ENCODE assay signal across 10 mouse cellular contexts in the genomic region with DNA sequence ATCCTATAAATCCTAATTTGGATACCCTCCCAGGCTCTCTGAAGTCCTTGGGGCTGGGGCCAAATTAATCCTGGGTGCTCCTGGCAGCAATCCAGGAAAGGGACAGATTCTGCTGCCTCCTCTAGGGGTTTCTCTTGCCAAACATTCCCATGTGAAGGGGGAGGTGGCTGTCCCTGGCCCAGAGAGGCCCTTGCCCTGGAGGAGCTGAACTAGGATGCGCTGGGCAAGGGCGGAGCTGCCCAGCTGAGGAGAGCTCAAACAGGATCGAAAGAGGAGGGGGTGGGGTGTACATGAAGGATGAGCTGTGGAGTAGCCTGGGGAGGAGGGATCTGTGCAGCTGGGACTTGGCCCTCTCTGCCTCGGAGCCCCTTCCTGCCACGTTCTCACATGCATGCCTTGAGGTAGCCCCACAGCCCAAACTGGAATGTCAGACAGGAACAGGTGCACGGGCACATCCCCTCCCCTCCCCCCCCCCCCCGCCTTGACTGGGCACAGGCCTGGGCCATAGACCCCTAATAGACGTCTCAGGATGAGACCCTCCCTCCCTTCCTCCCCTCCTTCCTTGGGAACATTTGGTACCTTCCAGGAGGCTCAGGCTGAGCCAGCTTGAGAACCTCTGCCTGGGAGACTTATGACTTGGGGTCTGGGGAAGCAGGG.
A peak's percentile ranks its signal among the peaks of the same experiment; 100 is the strongest.
DNase-seq lines count a peak whose midpoint lies in the region; ATAC-seq lines count a peak whose summit lies in the region.
"Had no signal": no experiment of that assay in that cellular context is flagged by ENCODE, and none has a peak within 500 bp of the region (broad histone marks: within the 10 kb centered on the region; RNA-seq: fewer than 3 reads in every experiment).

No protein-coding gene starts in this region.

- no peak for DNase-seq in heart, postnatal 14 days
- DNase-seq in frontal cortex, postnatal 25 days (ENCODE audit: low spot score in 2 of 2), result no peak
- DNase-seq in gastrocnemius, postnatal 10 days, result no peak
- DNase-seq: cerebellum, adult 11-12 months; gastrocnemius, postnatal 36 days had no signal

- intact Hi-C loops in heart, postnatal 14 days (cut with DNase I), result no loop called here

- 0 out of 2 replicates have a peak, but pooled peaks have one; percentile 14 for ATAC-seq in heart, embryonic 14.5 days (ENCODE audit: insufficient number of reproducible peaks, insufficient read depth, low FRiP score, low read depth)
- ATAC-seq in forebrain, embryonic 13.5 days, result peak; percentile 62
- ATAC-seq in lung, embryonic 15.5 days (ENCODE audit: borderline replicate concordance, extremely low read depth, low FRiP score, low TSS enrichment), result peak; percentile 56; the same call in 1 of the 2 replicates
- peak; percentile 60 for ATAC-seq in neural tube, embryonic 13.5 days (ENCODE audit: low read depth)
- ATAC-seq in megakaryocyte progenitor cell, adult 5-6 weeks (replicated peaks; ENCODE audit: poor library complexity), result no peak

- no peak overlapping the region for H3K4me3 ChIP-seq in heart, embryonic 14.5 days (ENCODE audit: control insufficient read depth in 1 of 2, insufficient read depth in 1 of 2, low read depth in 1 of 2, low read length in 2 of 2)
- no peak overlapping the region for H3K4me3 ChIP-seq in forebrain, embryonic 13.5 days
- H3K4me3 ChIP-seq in lung, embryonic 15.5 days, result no peak overlapping the region
- H3K4me3 ChIP-seq in neural tube, embryonic 13.5 days, result no peak overlapping the region

- WGBS in heart, embryonic 14.5 days, result 8% methylated on average over 4 of the region's 8 CpGs
- 2% methylated on average over 5 of the region's 8 CpGs for WGBS in forebrain, embryonic 13.5 days
- WGBS in lung, embryonic 15.5 days, result 5% methylated on average over 7 of the region's 8 CpGs
- 3% methylated on average over 7 of the region's 8 CpGs for WGBS in neural tube, embryonic 13.5 days

- H3K9me3 ChIP-seq in heart, embryonic 14.5 days (ENCODE audit: control insufficient read depth, low read length), result no peaks in the 10 kb centered on the region
- H3K9me3 ChIP-seq in forebrain, embryonic 13.5 days (replicated peaks), result peaks cover 2% of the 10 kb centered on the region; the same call in 1 of the 2 replicates
- H3K9me3 ChIP-seq in lung, embryonic 15.5 days, result no peaks in the 10 kb centered on the region
- H3K9me3 ChIP-seq in neural tube, embryonic 13.5 days, result no peaks in the 10 kb centered on the region

- H3K9ac ChIP-seq in heart, embryonic 14.5 days (ENCODE audit: low read length), result no peak overlapping the region
- peak overlapping the region; percentile 43; the same call in 1 of the 2 replicates for H3K9ac ChIP-seq in forebrain, embryonic 13.5 days
- H3K9ac ChIP-seq in lung, embryonic 15.5 days, result no peak overlapping the region
- H3K9ac ChIP-seq in neural tube, embryonic 13.5 days, result no peak overlapping the region

- H3K36me3 ChIP-seq in heart, embryonic 14.5 days (ENCODE audit: control insufficient read depth, insufficient read depth, low read length), result no peaks in the 10 kb centered on the region
- H3K36me3 ChIP-seq in forebrain, embryonic 13.5 days (ENCODE audit: poor library complexity, severe bottlenecking), result no peaks in the 10 kb centered on the region
- H3K36me3 ChIP-seq in lung, embryonic 15.5 days, result no peaks in the 10 kb centered on the region
- no peaks in the 10 kb centered on the region for H3K36me3 ChIP-seq in neural tube, embryonic 13.5 days

- no peak overlapping the region for H3K27ac ChIP-seq in heart, embryonic 14.5 days (replicated peaks in 1 of 2; ENCODE audit: control insufficient read depth in 1 of 2, insufficient read depth in 1 of 2, low read depth in 2 of 2, low read length in 2 of 2)
- no peak overlapping the region for H3K27ac ChIP-seq in forebrain, embryonic 13.5 days
- no peak overlapping the region for H3K27ac ChIP-seq in lung, embryonic 15.5 days
- peak overlapping the region; percentile 33; the same call in 1 of the 2 replicates for H3K27ac ChIP-seq in neural tube, embryonic 13.5 days (replicated peaks)

- peaks cover 41% of the 10 kb centered on the region for H3K27me3 ChIP-seq in heart, embryonic 14.5 days (ENCODE audit: control insufficient read depth, insufficient read depth, low read length)
- H3K27me3 ChIP-seq in forebrain, embryonic 13.5 days, result peaks cover 13% of the 10 kb centered on the region; the same call in 1 of the 2 replicates
- peaks cover 32% of the 10 kb centered on the region for H3K27me3 ChIP-seq in lung, embryonic 15.5 days
- H3K27me3 ChIP-seq in neural tube, embryonic 13.5 days, result peaks cover 9% of the 10 kb centered on the region; the same call in 1 of the 2 replicates

- H3K4me2 ChIP-seq in heart, embryonic 14.5 days (ENCODE audit: low read length), result no peak overlapping the region
- H3K4me2 ChIP-seq in forebrain, embryonic 13.5 days, result peak overlapping the region; percentile 20; the same call in 1 of the 2 replicates
- peak overlapping the region; percentile 10; the same call in 1 of the 2 replicates for H3K4me2 ChIP-seq in lung, embryonic 15.5 days
- no peak overlapping the region for H3K4me2 ChIP-seq in neural tube, embryonic 13.5 days

- H3K4me1 ChIP-seq in heart, embryonic 14.5 days (ENCODE audit: control insufficient read depth in 2 of 2, insufficient read depth in 2 of 2, low read length in 2 of 2), result 0 out of 4 replicates have a peak, but pooled peaks cover 0 to 3% of the 10 kb centered on the region in 2 experiments
- peaks cover 42% of the 10 kb centered on the region for H3K4me1 ChIP-seq in forebrain, embryonic 13.5 days
- H3K4me1 ChIP-seq in lung, embryonic 15.5 days, result peaks cover 9% of the 10 kb centered on the region
- peaks cover 43% of the 10 kb centered on the region for H3K4me1 ChIP-seq in neural tube, embryonic 13.5 days (replicated peaks)

Comparison
In these comparisons a context has a peak if more than half of its experiments do, and no peak if none do; other contexts are left out.
1. H3K4me2 ChIP-seq: peak in forebrain, embryonic 13.5 days (single experiment) and lung, embryonic 15.5 days (single experiment); none in heart, embryonic 14.5 days (single experiment) and neural tube, embryonic 13.5 days (single experiment).